Mouse (Mus musculus): ENCODE measurements at regions not wholly inside any gene's neighbourhood (a gene's known extent, or its start where the extent isn't known, plus 50 kb on each side); places are given as distances from the start of the nearest gene placed in this dataset.

DNA sequence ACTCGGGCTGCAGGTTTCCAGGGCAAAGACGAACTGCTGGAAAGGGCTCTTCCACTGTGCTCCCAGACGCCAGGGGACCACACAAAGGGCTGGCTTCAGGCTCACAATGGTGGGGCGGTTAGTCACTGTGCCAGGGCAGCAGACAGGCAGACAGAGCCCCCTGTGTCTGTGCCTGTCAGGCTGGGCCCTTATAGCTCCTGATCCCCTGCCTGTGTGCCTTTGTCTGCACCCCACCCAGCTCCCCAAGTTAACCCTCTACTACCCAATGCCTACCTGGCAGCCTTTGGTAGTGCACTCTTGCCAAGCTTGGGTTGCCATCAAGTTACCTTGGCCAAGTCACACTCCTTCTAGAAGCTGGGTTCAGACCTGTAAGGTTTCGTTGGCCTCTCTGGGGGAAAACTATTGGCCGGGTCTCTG lies 73.5 kb upstream of the Wnt7b start:
- TF ChIP-seq CTCF (IDR thresholded peaks at IDR 0.05; ENCODE audit: borderline replicate concordance, insufficient read depth, low read length) (no peak), POLR2A (IDR thresholded peaks at IDR 0.05; ENCODE audit: low read depth, low read length) (no peak)
